Mouse (Mus musculus) forebrain, embryonic 13.5 days (tissue): ENCODE results near the gene Odf2l. TPM values are rescaled to one million over a fixed set of nuclear protein-coding genes. Genes with fewer than 3 reads are reported as not detected.

Experiments used
- ATAC-seq: fragments of 200-750 bp; cut with Nextera tagmentation; 2 replicates; pipeline ENCODE4 v1.8.0; 2017
- H3K27ac ChIP-seq: fragments of 300-500 bp; sonication (generic); 2 replicates; pipeline ENCODE4 v1.5.1; 2015; ENCODE audit warnings: inconsistent platforms, mild to moderate bottlenecking, moderate library complexity
- H3K27me3 ChIP-seq: fragments of 300-500 bp; sonication (generic); 2 replicates; pipeline ENCODE4 v1.6.1; 2015; ENCODE audit warnings: mild to moderate bottlenecking, inconsistent platforms
- H3K36me3 ChIP-seq: fragments of 300-500 bp; sonication (generic); 2 replicates; pipeline ENCODE4 v1.6.1; 2015; ENCODE audit warnings: mild to moderate bottlenecking, inconsistent platforms; ENCODE audit not compliant: poor library complexity, severe bottlenecking
- H3K4me1 ChIP-seq: fragments of 300-500 bp; sonication (generic); 2 replicates; pipeline ENCODE4 v1.6.1; 2015; ENCODE audit warnings: inconsistent platforms
- H3K4me2 ChIP-seq: fragments of 300-500 bp; sonication (generic); 2 replicates; pipeline ENCODE4 v1.6.1; 2015; ENCODE audit warnings: inconsistent platforms, mild to moderate bottlenecking, moderate library complexity
- H3K4me3 ChIP-seq: fragments of 300-500 bp; sonication (generic); 2 replicates; pipeline ENCODE4 v1.5.1; 2015; ENCODE audit warnings: mild to moderate bottlenecking, inconsistent platforms
- H3K9ac ChIP-seq: fragments of 300-500 bp; sonication (generic); 2 replicates; pipeline ENCODE4 v1.6.1; 2015; ENCODE audit warnings: mild to moderate bottlenecking, inconsistent platforms
- H3K9me3 ChIP-seq: fragments of 300-500 bp; sonication (generic); replicated peaks from 2 replicates; pipeline ENCODE4 v1.6.1; 2016; ENCODE audit warnings: inconsistent platforms
- WGBS: fragments of 180-500 bp; shearing (Covaris S2); methylation state at CpG from one replicate; pipeline ENCODE4 v1.1.7; 2015; 5-methylcytosine and 5-hydroxymethylcytosine counted together
- polyA plus RNA-seq: library from polyadenylated mRNA; unstranded; fragments of >200 nt; fragmentation: Nextera tagmentation; extraction: Ambion mirVana; gene quantifications from 2 replicates; pipeline ENCODE4 v1.2.1, GENCODE M21; 2015

The Odf2l gene
- polyA plus RNA-seq, 1 experiment from 2014 or later, result 21.9 TPM

DNA sequence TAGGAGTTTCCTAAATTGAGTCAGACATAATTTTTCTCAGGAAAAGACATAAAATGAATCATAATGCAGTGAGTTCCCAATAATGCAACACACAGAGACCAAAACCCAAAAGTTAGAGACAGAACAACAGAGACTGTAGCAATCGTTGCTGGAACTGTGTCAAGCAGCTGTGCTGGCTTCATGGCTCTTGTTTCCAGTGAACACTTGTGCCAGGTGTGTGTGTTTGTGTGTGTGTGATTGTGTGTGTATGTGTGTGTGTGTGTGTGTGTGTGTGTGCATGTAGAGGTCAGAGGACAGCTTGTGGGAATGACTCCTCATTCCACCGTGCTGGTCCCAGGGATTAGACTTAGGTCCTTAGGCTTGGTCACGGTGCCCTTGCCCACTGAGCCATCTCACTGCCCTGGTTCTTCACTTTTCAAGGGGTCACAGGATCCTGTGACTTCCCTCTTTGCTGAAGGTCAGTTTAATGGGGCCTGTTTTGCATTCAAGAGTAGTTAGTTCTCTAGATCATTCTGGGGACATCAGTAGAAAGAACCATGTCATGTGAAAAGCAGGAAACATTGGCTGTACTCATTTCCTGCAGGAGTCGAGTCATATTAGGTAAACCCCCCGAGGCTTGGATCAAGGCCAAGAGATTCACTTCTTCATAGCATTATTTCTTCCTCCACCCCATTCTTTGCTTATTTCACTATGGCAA is 13.2 kb upstream of the Odf2l start:
- Histone ChIP-seq H3K4me2 (no peak overlapping the region), H3K9ac (no peak overlapping the region), H3K27me3 (no peaks in the 10 kb centered on the region), H3K9me3 (no peaks in the 10 kb centered on the region), H3K36me3 (no peaks in the 10 kb centered on the region), H3K4me1 (no peaks in the 10 kb centered on the region), H3K27ac (no peak overlapping the region), H3K4me3 (no peak overlapping the region)
- 75% methylated on average over 5 of the region's 5 CpGs for WGBS
- ATAC-seq, result no peak

DNA sequence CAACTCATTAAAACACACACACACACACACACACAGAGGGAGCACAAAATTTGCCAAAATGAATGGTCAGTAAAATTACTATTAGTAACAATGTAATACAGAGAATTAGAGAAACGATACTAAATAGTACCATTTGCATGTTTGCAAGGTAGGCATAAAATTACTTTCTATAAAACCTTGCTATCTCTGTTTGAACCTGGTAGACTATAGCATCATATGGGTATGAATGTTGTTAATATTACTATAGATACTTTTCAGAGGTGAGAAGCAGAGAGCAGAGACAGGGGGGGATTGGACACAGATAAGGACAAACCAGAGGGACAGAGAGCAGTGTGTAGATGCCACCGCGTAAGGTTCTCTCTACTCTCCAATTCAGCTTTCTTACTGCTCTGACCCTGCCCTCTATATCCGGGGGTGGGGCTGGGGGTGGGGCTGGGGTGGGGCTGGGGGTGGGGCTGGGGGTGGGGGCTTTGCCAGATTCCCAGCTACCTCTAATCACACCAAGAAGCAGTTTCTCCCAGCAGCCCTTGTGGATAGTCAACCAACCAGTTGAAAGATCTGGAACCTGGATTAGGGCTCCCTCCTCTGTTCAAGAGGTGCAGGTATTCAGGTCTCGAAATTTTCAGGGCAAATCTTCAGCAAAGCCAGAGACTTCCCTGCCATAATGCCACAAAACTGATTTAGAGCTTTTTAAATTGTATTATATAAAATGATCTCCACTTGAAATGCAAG is 12.4 kb upstream of the Odf2l start:
- H3K9ac ChIP-seq, result no peak overlapping the region
- H3K27me3 ChIP-seq, result no peaks in the 10 kb centered on the region
- H3K4me1 ChIP-seq, result no peaks in the 10 kb centered on the region
- no peaks in the 10 kb centered on the region for H3K9me3 ChIP-seq
- H3K27ac ChIP-seq, result no peak overlapping the region
- no peak for ATAC-seq
- no peaks in the 10 kb centered on the region for H3K36me3 ChIP-seq
- no peak overlapping the region for H3K4me2 ChIP-seq
- no peak overlapping the region for H3K4me3 ChIP-seq
- WGBS, result 84% methylated on average over 5 of the region's 5 CpGs

DNA sequence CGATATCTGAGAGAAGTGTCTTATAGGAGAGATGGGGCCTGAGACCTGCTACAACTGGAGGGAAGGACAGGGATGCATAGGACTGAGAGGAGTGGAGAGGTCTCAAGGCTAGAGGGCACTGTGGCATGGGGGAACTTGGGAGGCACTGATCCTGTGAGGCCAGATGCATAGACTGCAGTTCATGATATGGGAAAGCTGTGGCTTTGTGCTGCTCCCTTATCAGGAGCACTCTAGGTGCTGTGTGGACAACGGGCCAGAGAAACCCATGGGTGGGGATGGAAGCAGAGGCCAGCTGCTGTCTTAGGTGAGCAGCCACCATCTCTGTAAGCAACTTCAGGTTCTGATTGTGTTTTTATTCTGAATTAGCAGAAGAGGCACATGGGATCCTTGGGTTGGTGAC is 3.2 kb upstream of the Odf2l start:
- no peaks in the 10 kb centered on the region for H3K9me3 ChIP-seq
- H3K36me3 ChIP-seq, result no peaks in the 10 kb centered on the region
- H3K4me3 ChIP-seq, result no peak overlapping the region
- H3K9ac ChIP-seq, result no peak overlapping the region
- H3K4me1 ChIP-seq, result peaks cover 16% of the 10 kb centered on the region
- no peaks in the 10 kb centered on the region for H3K27me3 ChIP-seq
- ATAC-seq, result no peak
- H3K4me2 ChIP-seq, result no peak overlapping the region
- no peak overlapping the region for H3K27ac ChIP-seq
- WGBS, result 90% methylated on average over 2 of the region's 2 CpGs

DNA sequence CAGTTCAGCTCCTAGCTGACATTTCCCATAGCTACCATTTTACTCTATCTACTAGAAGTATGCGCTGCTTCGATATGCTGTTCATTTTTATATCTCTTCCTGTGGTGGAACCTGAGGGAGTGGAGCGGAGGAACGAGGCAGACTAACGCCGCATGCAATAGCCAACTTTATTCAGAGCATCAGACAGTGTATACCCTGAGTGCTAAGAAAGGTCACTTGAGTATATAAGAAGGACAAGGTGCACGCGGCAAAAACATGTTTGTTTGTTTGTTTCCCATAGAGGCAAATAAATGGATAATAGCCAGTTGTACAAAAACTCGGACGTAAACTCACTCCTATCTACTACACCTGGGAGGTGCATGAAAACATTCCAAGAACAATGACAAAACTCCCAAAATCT is 751 bp upstream of the Odf2l start:
- no peak for ATAC-seq

DNA sequence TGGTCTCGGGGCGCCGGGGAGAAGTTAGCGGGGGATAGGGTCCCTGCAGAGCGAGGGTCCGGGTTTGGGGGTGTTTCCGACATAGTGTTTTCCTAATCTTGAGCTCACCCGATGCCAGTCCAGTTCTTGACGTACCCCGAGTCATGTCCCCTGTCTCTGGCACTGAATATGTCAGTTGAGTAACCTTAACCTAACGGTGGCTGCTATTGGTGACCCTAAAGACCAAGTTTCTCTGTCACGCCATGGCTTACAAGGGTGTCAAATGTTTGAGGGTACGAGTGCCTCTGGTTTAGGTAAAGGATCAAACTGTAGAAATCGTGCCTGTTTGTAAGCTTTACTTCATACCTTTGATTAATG is 592 bp downstream of the Odf2l start:
- peak overlapping the region; percentile 98 for H3K27ac ChIP-seq
- peak overlapping the region; percentile 78 for H3K4me2 ChIP-seq
- H3K9me3 ChIP-seq, result no peaks in the 10 kb centered on the region
- H3K27me3 ChIP-seq, result no peaks in the 10 kb centered on the region
- no peaks in the 10 kb centered on the region for H3K36me3 ChIP-seq
- peak overlapping the region; percentile 86 for H3K9ac ChIP-seq
- 3% methylated on average over 14 of the region's 14 CpGs for WGBS
- peaks cover 19% of the 10 kb centered on the region for H3K4me1 ChIP-seq
- no peak for ATAC-seq
- H3K4me3 ChIP-seq, result peak overlapping the region; percentile 71

More for the DNA sequence above, 751 bp upstream of the Odf2l start:
- H3K36me3 ChIP-seq, result no peaks in the 10 kb centered on the region
- H3K4me3 ChIP-seq, result peak overlapping the region; percentile 71
- peak overlapping the region; percentile 67 for H3K4me2 ChIP-seq
- peak overlapping the region; percentile 98 for H3K27ac ChIP-seq
- WGBS, result 79% methylated on average over 10 of the region's 10 CpGs
- H3K9ac ChIP-seq, result peak overlapping the region; percentile 66
- H3K9me3 ChIP-seq, result no peaks in the 10 kb centered on the region
- peaks cover 19% of the 10 kb centered on the region for H3K4me1 ChIP-seq
- H3K27me3 ChIP-seq, result no peaks in the 10 kb centered on the region

DNA sequence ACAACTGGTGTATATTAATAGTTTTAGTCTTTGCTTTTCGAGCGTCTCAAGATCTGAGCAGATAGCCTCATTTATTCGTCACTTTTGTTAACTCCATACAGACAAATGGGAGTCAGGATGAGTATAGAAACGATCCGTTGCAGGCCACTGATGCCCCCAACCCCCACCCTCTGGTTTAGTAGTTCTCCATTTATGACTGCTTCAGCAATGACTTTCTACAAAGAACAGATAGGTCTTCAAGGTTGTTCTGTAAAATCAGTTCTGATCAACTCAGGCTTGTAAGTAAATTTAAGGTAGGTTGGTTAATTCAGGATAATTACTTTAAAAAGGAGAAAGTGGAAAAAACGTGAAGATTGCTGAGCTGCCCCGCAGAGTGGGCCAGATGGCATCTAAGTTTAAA is 1.0 kb downstream of the Odf2l start:
- 72% methylated on average over 7 of the region's 7 CpGs for WGBS
- ATAC-seq, result no peak
- H3K4me2 ChIP-seq, result peak overlapping the region; percentile 78

DNA sequence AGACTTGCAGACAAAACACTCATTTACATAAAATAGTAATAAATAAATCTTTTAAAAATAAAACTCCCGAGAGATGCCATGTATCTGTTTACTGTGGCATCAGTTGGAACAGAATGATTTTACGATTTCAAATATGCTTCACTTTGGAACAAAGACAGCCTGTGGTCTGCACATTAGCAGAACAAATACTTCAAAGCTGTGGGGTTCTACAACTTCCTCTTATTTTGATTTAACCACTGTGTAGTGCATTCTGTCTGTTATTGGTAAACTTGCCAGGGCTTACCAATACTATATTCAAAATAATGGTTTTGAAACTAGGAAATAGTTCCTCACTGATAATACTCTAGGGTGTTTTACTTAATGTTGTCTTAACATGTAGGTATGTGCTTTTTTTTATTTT is 8.2 kb downstream of the Odf2l start:
- H3K4me3 ChIP-seq, result no peak overlapping the region
- peaks cover 36% of the 10 kb centered on the region for H3K36me3 ChIP-seq
- H3K9ac ChIP-seq, result no peak overlapping the region
- no peak overlapping the region for H3K4me2 ChIP-seq
- H3K4me1 ChIP-seq, result peaks cover under 1% of the 10 kb centered on the region; the same call in 1 of the 2 replicates
- no peaks in the 10 kb centered on the region for H3K9me3 ChIP-seq
- H3K27ac ChIP-seq, result no peak overlapping the region
- 94% methylated on average over 2 of the region's 2 CpGs for whole genome bisulfite sequencing
- H3K27me3 ChIP-seq, result no peaks in the 10 kb centered on the region
- ATAC-seq, result no peak

More for the DNA sequence above, 1.0 kb downstream of the Odf2l start:
- H3K4me3 ChIP-seq, result peak overlapping the region; percentile 71
- H3K36me3 ChIP-seq, result no peaks in the 10 kb centered on the region
- H3K27me3 ChIP-seq, result no peaks in the 10 kb centered on the region
- H3K9me3 ChIP-seq, result no peaks in the 10 kb centered on the region
- H3K27ac ChIP-seq, result no peak overlapping the region
- peaks cover 19% of the 10 kb centered on the region for H3K4me1 ChIP-seq
- peak overlapping the region; percentile 86 for H3K9ac ChIP-seq

DNA sequence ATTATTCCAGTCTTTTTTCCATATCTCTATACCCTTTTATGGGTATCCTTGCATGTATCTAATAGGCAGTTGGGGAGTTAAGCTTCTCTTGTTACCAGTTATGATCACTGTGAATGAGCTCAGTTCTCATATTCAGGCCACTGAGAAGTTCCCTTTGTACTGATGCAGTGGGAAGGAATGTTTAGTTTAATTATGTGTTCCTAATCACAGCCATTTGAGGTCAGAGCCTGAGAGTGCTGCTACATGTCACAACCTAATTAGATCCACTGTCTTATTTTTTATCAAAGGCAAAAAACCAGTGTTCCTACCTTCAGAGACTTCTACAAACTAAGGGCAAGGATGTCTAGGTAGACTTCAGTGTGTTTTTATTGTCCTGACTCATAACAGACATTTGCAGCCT is 11.0 kb downstream of the Odf2l start:
- Histone ChIP-seq H3K9ac (no peak overlapping the region), H3K4me1 (no peaks in the 10 kb centered on the region), H3K4me3 (no peak overlapping the region), H3K36me3 (peaks cover 58% of the 10 kb centered on the region), H3K4me2 (no peak overlapping the region), H3K27me3 (no peaks in the 10 kb centered on the region), H3K27ac (no peak overlapping the region), H3K9me3 (no peaks in the 10 kb centered on the region)
- no peak for ATAC-seq

DNA sequence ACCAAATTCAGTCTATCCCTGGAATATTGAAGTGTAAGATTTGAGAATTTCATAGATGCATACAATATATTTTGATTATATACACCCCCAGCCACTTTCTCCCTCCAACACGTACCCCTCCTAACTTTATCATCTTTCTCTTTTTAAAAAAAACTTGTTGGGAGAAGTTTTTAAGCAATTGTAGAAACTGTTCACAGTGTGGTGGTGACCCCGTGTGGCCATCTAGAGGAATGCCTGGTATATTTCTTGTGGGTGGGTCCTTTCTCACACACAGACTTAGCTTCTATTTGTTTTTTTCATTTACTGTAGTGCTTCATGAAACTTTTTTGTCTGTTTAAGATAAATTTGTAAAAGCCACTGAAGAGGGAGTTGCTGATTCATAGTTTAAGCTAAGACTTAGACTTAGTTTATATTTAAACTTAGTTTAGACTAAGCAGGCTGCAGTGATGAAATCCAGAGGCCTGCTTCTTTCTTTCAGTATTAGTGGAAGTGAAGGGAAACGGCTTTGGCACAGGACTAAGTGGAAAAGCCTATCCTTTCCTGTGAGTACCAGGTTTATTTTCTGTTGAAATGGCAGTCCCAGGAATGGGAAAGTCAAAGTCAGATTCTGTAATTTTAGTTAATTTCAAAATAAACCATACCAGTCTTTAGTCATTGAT is 13.0 kb downstream of the Odf2l start:
- 49% methylated on average over 3 of the region's 3 CpGs for WGBS
- Histone ChIP-seq H3K27ac (no peak overlapping the region), H3K9ac (no peak overlapping the region), H3K36me3 (peaks cover 62% of the 10 kb centered on the region), H3K27me3 (no peaks in the 10 kb centered on the region), H3K9me3 (no peaks in the 10 kb centered on the region), H3K4me1 (no peaks in the 10 kb centered on the region), H3K4me2 (no peak overlapping the region), H3K4me3 (no peak overlapping the region)
- ATAC-seq, result peak; percentile 75; the same call in 1 of the 2 replicates

DNA sequence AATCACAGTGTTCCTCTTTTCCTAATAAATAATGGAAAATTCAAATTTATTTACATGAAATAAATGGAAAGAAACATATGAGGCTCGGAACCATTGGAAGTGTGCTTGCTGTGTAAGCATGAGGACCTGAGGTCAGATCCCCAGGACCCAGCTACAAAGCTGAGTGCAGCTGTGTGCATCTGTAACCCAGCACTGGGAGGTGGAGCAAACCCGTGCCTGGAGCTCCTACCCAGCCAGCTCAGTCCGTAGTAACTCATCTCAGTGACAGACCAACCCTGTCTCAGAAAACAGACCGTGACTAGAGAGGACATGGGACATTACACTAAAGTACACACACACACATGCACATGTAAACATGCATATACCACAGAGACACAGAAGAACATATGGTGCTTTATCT is 21.8 kb downstream of the Odf2l start:
- Histone ChIP-seq H3K27me3 (no peaks in the 10 kb centered on the region), H3K4me3 (no peak overlapping the region), H3K4me1 (no peaks in the 10 kb centered on the region), H3K4me2 (no peak overlapping the region), H3K36me3 (peaks cover 17% of the 10 kb centered on the region), H3K27ac (no peak overlapping the region), H3K9ac (no peak overlapping the region), H3K9me3 (no peaks in the 10 kb centered on the region)
- 92% methylated on average over 4 of the region's 4 CpGs for WGBS
- ATAC-seq, result no peak

DNA sequence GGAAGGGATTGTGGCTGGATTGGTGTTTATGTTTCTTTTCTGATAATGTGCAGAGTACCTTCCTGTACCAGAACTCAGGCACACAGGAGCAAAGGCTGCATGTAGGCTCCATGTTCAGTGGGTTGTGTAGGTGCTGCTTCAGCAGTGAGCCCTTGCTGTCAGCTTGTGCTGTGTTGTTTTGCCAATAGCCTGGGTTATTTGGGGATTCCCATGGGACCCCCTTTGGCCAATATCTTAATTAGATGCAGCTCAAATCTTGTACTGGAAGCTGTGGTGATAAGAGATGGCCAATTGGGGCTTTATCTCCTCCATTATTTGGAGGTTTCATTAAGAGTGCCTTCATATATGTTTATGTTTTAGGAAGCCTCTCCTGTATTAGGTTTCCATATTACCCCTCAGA is 24.5 kb downstream of the Odf2l start:
- Histone ChIP-seq H3K27me3 (no peaks in the 10 kb centered on the region), H3K36me3 (peaks cover 28% of the 10 kb centered on the region; the same call in 1 of the 2 replicates), H3K27ac (no peak overlapping the region), H3K9ac (no peak overlapping the region), H3K4me3 (no peak overlapping the region), H3K4me2 (no peak overlapping the region), H3K4me1 (no peaks in the 10 kb centered on the region), H3K9me3 (no peaks in the 10 kb centered on the region)
- ATAC-seq, result no peak

DNA sequence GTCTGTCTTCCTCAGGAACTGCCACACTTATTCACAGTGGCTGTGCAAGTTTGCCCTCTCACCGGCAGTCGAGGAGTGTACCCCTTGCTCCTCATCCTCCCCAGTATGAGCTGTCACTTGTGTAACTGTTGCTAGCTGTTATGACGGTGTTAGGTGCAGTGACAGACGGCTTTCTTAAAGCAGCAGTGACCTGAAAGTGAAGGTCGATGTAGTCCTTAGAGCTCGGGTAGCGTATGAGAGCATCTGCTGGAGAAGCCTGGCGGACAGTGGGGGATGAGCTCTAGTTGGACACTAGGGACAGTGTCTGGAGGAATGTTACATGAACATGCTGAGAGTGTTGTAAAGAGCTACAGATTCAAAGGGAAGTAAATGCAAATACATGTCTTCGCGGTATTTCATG is 25.5 kb downstream of the Odf2l start:
- no peak overlapping the region for H3K9ac ChIP-seq
- 89% methylated on average over 10 of the region's 10 CpGs for WGBS
- H3K27me3 ChIP-seq, result no peaks in the 10 kb centered on the region
- H3K4me3 ChIP-seq, result no peak overlapping the region
- no peaks in the 10 kb centered on the region for H3K4me1 ChIP-seq
- no peak overlapping the region for H3K4me2 ChIP-seq
- H3K27ac ChIP-seq, result no peak overlapping the region
- peaks cover 30% of the 10 kb centered on the region; the same call in 1 of the 2 replicates for H3K36me3 ChIP-seq
- H3K9me3 ChIP-seq, result no peaks in the 10 kb centered on the region
- ATAC-seq, result no peak
